ENCODE assay signal across 22 mouse cellular contexts in the genomic region with DNA sequence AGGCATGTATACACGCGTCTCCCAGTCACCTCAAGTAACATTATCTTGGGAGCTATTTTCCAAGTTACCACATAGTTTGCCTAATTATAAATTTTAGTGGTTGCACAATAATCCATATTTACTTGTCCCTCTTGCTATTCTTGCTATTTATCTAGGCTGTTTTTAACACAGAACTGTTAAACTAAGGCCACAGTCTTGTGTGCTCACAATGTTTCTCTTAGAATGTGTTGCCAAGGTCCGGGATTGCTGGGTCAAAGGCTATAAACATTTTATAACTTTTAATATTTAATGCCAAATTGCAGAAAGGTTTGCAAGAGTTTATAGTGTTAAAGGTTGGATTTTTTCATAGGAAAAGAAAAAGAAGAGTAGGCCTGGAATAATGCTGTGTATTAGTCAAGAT.
"Had no signal": no experiment of that assay in that cellular context is flagged by ENCODE, and none has a peak within 500 bp of the region (broad histone marks: within the 10 kb centered on the region; RNA-seq: fewer than 3 reads in every experiment).

No protein-coding gene starts in this region.

- ATAC-seq: hindbrain, postnatal 0 days; inflammation-experienced regulatory T-cells, adult 6 months; intestine, embryonic 16.5 days; midbrain, embryonic 15.5 days had no signal

- H3K27me3 ChIP-seq: limb, embryonic 13.5 days; liver, embryonic 15.5 days; midbrain, embryonic 12.5 days; midbrain, embryonic 15.5 days; neural tube, embryonic 13.5 days; stomach, embryonic 15.5 days had no signal

- H3K36me3 ChIP-seq: limb, embryonic 10.5 days; limb, embryonic 13.5 days; liver, embryonic 15.5 days; midbrain, embryonic 12.5 days; midbrain, embryonic 15.5 days; neural tube, embryonic 13.5 days; stomach, embryonic 15.5 days had no signal

- H3K9me3 ChIP-seq: limb, embryonic 10.5 days; limb, embryonic 13.5 days; liver, embryonic 15.5 days; midbrain, embryonic 12.5 days; midbrain, embryonic 15.5 days; neural tube, embryonic 13.5 days; stomach, embryonic 15.5 days had no signal

- H3K4me1 ChIP-seq: limb, embryonic 10.5 days; limb, embryonic 13.5 days; liver, embryonic 15.5 days; midbrain, embryonic 12.5 days; midbrain, embryonic 15.5 days; neural tube, embryonic 13.5 days; stomach, embryonic 15.5 days had no signal

- H3K9ac ChIP-seq: hindbrain, embryonic 14.5 days; limb, embryonic 13.5 days; liver, embryonic 15.5 days; midbrain, embryonic 12.5 days; midbrain, embryonic 15.5 days; neural tube, embryonic 13.5 days; stomach, embryonic 15.5 days had no signal

- H3K27ac ChIP-seq: hindbrain, embryonic 14.5 days; hindbrain, postnatal 0 days; kidney, postnatal 0 days; layer of hippocampus, adult 2 months; limb, embryonic 10.5 days; limb, embryonic 13.5 days; liver, embryonic 15.5 days; macrophage; midbrain, embryonic 12.5 days; midbrain, embryonic 15.5 days; neural tube, embryonic 13.5 days; stomach, embryonic 15.5 days had no signal

- H3K4me3 ChIP-seq: layer of hippocampus, adult 2 months; limb, embryonic 10.5 days; limb, embryonic 13.5 days; liver, embryonic 15.5 days; midbrain, embryonic 12.5 days; midbrain, embryonic 15.5 days; myocyte; neural tube, embryonic 13.5 days; stomach, embryonic 15.5 days had no signal

- DNase-seq: layer of hippocampus, adult 9-11 months; liver; lung, adult 2 months; retina, postnatal 1 day; right cerebral cortex, postnatal 25 days; spleen, adult 18-20 months; thymus, postnatal 25 days had no signal

- H3K4me2 ChIP-seq: hindbrain, embryonic 14.5 days; limb, embryonic 13.5 days; liver, embryonic 15.5 days; midbrain, embryonic 12.5 days; midbrain, embryonic 15.5 days; neural tube, embryonic 13.5 days; stomach, embryonic 15.5 days had no signal
